Mouse (Mus musculus) thymus, postnatal 0 days (tissue): ENCODE data around the gene Hs3st6. TPM values are rescaled to one million over a fixed set of nuclear protein-coding genes. Genes with fewer than 3 reads are reported as not detected.

Experiments used
- DNase-seq: peaks from one replicate; pipeline ENCODE4 v3.0.0-alpha.2; 2015; ENCODE audit warnings: low spot score
- polyA plus RNA-seq: library from polyadenylated mRNA; unstranded; fragments of >200 nt; fragmentation: Nextera tagmentation; extraction: Ambion mirVana; gene quantifications from 2 replicates; pipeline ENCODE4 v1.2.1, GENCODE M21; 2015

Hs3st6 gene
- polyA plus RNA-seq, 1 experiment from 2014 or later = 0.25 TPM

GRCm38 (mm10) chr17:24728184-24728583 is 24.6 kb upstream of the Hs3st6 start:
- DNase-seq = no peak

DNA sequence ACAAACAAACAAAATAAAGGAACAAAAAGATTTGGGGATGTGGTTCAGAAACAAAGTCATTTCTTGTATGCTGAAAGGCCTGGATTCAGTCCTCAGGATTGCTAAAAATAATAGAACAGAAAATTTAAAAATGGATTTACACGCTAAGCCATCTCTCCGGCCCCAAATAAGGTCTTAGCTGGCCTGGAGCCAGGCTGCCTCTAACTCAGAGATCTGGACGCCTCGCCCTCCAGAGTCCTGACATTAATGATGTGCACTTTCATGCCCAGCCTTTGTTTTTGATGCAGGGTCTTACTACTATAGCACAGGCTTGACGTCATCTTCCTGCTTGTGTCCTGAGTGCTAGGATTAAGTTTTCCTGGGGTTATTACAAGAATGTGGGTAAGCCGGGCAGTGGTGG is 23.7 kb upstream of the Hs3st6 start:
- DNase-seq = no peak

- no peak for DNase-seq
Observed at GRCm38 (mm10) chr17:24730787-24731186, 22.0 kb upstream of the Hs3st6 start.

DNA sequence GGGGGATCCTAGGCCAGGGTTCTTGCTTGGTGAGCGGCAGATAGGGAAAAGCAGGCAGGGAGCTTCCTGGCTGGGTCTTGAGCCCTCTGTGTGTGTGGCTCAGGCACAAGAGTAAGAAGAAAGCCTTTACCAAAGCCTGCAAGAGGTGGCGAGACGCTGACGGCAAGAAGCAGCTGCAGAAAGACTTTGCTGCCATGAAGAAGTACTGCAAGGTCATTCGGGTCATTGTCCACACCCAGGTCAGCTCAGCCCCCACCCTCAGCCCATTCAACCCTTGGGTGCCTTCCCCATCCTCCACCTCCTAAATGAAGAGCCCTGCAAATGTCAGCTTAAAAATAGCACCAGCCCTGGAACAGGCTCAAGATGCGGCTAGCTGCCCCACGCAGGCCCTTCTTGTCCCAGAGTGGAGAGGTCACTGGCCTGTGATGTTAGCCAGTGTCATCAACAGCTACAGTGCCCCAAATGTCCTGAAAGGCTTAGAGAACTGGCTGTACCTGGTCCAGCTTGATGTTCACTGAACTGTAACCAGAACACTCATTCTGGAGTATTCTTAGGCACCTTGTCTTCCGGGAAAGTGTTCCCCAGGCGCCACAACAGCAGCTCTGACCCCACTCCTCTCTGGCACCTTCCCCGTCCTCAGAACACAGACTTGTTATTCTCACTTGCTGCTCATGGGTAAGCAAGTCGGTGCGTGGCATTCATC is 20.4 kb upstream of the Hs3st6 start:
- DNase-seq = no peak

DNA sequence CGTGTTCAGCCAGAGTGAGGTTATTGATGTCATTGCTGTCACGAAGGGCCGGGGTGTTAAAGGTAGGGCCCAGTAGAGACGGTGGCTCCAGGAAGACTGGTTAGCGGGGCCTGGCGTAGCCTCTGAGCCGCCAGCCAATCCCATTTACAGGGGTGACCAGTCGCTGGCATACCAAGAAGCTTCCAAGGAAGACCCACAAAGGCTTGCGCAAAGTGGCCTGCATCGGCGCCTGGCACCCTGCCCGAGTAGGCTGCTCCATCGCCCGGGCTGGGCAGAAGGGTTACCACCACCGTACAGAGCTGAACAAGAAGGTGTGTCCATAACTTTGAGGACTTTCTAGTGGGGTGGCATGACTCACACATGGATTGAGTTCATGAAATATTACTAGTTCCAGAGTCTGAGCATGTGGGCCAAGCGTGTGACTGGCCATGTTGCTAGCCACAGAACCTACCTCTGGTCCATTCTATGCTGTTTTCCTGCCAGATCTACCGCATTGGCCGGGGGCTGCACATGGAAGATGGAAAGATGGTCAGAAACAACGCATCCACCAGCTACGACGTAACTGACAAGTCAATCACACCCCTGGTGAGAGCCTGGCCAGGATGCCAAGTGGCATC is 19.2 kb upstream of the Hs3st6 start:
- no peak for DNase-seq

- DNase-seq = no peak
Observed at GRCm38 (mm10) chr17:24734513-24734912, 18.3 kb upstream of the Hs3st6 start.

- no peak for DNase-seq
Observed at GRCm38 (mm10) chr17:24735446-24735845, 17.3 kb upstream of the Hs3st6 start.

DNA sequence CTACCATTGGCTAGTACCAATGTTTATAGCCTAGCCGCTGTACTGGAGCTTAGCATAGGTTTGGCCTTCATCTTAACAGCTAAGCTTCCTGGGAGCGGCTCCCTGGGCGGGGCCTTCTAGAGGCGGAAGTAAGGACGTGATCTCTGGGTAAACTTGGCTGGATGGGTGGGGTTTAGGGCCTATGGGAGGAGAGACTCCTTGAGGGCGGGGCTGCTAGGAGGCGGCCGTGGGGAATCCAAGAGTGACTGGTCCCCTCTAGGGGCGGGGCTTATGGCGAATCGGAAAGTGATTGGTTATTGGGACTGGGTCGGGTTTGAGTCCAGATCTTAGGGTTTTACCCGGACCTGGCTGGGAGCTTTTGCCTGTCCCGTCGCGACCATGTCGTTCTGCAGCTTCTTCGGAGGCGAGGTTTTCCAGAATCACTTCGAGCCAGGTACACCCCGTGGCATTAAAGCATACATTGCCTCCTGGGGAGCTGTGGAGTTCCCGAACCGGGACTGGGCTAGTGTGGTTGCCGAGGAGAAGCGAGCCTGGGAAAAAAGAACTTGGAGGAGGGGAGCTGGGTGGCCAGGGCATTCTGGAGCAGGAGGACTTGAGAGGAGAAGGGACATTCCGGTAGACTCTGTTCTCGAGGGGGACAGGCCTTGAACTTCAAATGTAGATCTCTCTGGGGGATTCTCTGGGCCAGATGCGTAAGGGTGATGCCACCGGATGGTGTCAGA is 16.3 kb upstream of the Hs3st6 start, which contains the start of gene Msrb1:
Gene Msrb1, plus strand, starts transcription at position 313 of the 722 bp plus-strand sequence.
- peak; percentile 98 for DNase-seq

DNA sequence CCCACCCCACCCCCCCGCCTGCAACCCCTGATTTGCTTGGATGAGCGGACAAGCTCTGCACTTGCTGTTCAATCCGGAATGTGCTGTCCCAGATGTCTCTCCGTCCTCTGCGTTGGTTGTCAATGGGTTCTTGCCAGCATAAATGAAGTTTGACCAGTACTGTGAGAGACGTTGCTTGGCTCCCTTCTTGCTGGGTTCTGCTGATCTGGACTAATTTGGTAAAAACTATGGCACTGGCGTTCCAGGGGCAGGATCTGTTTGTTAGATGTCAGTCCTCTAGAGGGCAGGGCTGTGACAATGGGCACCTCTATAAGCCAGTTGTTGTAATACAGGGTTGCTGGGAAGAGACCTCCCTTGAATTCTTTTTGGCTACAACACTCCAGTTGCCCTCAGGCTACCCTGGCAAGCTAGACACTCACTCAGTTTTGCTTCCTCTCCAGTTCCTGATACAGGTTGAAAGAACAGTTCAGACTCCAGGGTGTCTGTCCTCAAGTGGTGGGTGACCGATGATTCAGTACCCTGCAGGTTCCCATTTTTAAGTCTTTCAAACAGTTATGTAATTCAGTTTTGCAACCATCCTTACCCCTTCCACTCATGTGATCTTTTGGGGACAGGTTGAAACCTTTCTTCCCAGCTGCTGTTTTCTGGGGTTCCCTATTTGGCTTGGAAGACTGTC is 15.5 kb upstream of the Hs3st6 start:
- no peak for DNase-seq

DNA sequence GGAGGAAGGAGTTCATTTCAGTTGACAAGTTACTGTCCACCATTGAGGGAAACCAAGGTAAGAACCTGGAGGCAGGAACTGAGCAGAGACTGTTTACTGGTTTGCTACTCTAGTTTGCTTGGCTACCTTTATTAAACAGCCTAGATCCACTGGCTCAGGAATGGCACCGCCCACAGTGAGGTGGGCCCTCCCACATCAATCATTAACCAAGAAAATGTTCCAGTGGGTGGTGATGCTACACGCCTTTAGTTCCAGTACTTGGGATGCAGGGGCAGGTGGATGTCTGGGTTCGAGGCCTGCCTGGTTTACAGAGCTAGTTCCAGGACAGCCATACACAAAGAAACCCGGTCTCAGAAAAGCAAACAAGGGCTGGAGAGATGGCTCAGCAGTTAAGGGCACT is 14.6 kb upstream of the Hs3st6 start:
- no peak for DNase-seq

DNA sequence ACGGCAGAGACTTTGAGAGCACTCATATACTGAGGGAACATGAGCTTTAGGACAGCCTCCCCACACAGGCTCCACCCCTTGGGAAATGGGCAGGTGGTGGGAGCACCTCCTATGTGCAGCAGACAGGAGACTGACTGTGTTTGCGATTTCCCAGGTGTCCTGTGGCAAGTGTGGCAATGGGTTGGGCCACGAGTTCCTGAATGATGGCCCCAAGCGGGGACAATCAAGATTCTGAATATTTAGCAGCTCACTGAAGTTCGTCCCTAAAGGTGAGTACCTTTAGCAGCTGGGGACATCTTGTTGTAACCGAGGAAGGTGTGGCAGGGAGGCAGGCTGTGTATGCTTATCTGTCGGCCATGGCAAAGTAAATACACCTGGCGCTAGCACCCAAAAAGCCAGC is 12.9 kb upstream of the Hs3st6 start:
- no peak for DNase-seq

DNA sequence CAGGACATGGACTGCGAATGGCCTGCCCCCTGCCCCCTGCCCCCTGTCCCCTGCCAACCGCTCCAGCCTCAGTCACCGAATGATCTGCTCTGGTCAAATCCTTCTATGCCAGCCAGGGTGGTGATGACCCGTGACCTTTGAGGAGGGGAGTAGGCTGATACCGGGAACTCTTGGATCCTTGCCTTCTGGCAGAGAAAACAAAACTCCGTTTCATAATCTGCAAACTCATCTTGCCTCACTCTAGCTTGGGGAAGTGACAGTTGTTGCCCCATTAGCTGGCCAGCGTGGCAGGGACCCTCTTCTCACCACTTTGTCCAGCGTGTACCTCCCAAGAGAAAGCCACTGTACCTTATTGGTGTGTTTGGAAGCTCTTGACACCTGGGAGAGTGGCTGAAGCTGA is 10.5 kb upstream of the Hs3st6 start:
- DNase-seq = no peak

- DNase-seq = no peak
Observed at GRCm38 (mm10) chr17:24743896-24744295, 8.9 kb upstream of the Hs3st6 start.

DNA sequence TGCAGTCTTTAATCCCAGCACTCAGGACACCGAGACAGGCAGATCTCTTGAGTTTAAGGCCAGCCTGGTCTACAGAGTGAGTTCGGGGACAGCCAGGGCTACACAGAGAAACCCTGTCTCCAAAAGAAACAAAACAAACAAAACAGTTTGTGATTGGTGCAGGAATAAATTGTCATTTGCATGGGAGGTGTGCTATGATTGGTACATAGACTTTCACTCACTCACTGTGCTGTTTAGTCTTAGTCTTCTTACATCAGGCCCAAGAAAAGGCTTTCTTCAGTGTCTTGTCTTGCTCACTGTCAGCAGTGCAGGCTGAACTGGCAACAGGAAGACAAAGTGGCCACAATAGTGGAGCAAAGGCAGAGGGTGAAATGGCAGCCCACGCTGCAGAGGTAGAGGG is 8.4 kb upstream of the Hs3st6 start:
- DNase-seq = no peak

GRCm38 (mm10) chr17:24745526-24746497 is 7.0 kb upstream of the Hs3st6 start:
- DNase-seq = peak; percentile 90

DNA sequence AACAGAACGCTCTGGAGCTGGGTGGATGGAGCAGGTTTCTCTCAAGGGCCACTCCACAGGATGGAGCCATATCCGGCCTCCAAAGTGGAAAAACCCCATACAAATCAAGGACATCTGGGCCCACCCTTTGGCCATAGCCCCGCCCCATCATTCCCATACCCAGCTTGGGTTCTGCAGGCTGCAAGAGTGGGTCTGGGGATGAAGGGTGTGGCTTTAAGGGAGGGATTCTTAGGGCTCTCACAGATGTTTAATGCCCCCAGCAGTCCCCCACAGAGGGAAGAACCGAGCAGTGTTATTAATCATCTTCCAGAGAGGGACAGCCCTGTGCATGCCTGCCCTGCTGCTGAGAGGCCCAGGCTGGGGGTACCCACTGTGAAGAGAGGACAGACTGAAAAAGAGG is 5.8 kb upstream of the Hs3st6 start:
- no peak for DNase-seq

GRCm38 (mm10) chr17:24751528-24751927 is 1.3 kb upstream of the Hs3st6 start:
- DNase-seq = no peak

- no peak for DNase-seq
Observed at GRCm38 (mm10) chr17:24757394-24757793, 4.6 kb downstream of the Hs3st6 start.

- no peak for DNase-seq
Observed at GRCm38 (mm10) chr17:24761121-24761520, 8.3 kb downstream of the Hs3st6 start.

GRCm38 (mm10) chr17:24765016-24765905 is 12.5 kb downstream of the Hs3st6 start:
- no peak for DNase-seq
